Mouse (Mus musculus): ENCODE measurements around the gene Rptor. TPM values are rescaled to one million over a fixed set of nuclear protein-coding genes. Genes with fewer than 3 reads are reported as not detected.

Gene Rptor
- polyA plus RNA-seq, 1 experiment from 2014 or later, result 19.2 TPM

DNA sequence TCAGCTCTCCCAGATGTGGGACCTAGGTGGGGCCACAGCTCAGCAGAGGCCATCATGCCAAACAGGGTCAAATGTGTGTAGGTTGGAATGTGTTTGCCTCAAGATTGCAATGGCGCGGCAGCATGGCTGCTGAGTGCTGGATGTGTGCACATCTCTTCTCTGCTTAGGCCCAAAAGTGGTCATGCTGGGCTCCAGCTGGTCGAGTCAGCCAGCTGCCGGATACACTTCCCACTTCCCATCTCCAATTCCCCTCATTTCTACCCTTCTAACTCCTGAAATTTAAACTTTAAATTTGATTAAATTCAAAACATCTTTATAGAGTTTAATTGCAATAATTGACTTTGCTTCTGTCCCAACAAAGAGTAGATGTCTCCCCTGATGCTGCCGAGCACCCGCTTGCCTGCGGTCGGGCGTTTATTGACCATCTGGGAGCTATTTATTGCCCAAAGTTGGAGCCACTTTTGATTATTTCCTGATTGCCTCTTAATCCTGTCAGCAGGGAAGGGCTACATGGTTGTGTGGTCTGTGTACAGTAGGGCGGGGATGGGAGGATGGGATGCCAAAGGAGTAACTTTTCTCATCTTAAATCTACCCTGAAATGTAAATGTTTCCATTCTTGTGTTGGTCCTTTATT, 206.1 kb downstream of the Rptor start:
- Histone ChIP-seq H3K36me3 (ENCODE audit: control insufficient read depth, insufficient read depth, low read length) (no peaks in the 10 kb centered on the region), H3K4me1 (replicated peaks; ENCODE audit: control insufficient read depth, insufficient read depth, low read length) (no peaks in the 10 kb centered on the region), H3K4me2 (ENCODE audit: low read depth, low read length, severe bottlenecking) (no peak overlapping the region), H3K27me3 (ENCODE audit: control insufficient read depth, insufficient read depth, low read length) (no peaks in the 10 kb centered on the region), H3K9ac (ENCODE audit: low read length) (no peak overlapping the region), H3K27ac (ENCODE audit: low read depth, low read length) (no peak overlapping the region), H3K9me3 (ENCODE audit: control insufficient read depth, low read length) (no peaks in the 10 kb centered on the region), H3K4me3 (ENCODE audit: low read depth, low read length) (no peak overlapping the region)
- no peak for DNase-seq (ENCODE audit: low spot score)
- 92% methylated on average over 10 of the region's 10 CpGs for WGBS
- ATAC-seq (replicated peaks; ENCODE audit: low FRiP score), result no peak

DNA sequence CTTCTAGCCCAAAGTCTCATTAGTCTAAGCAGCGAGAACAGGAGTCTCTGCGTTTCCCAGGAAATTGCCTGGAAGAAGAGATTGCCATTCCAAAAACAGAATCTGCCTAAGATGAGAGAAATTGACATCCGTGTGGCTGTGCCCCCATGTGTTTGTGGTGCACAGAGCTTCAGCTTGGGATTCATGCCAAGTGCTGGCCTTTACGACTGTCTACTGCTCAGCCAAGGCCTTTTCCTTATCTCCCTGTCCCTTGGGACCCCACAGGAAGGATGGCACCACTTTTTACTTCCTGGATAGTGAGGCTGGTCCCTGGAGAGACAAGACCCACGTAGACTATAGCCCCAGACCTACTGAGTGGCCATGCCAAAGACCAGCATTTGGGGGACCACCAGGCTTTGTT, 206.6 kb downstream of the Rptor start:
- 93% methylated on average over 5 of the region's 5 CpGs for WGBS
- H3K4me1 ChIP-seq (replicated peaks; ENCODE audit: control insufficient read depth, insufficient read depth, low read length), result no peaks in the 10 kb centered on the region
- no peak for DNase-seq (ENCODE audit: low spot score)
- no peaks in the 10 kb centered on the region for H3K27me3 ChIP-seq (ENCODE audit: control insufficient read depth, insufficient read depth, low read length)
- H3K4me2 ChIP-seq (ENCODE audit: low read depth, low read length, severe bottlenecking), result no peak overlapping the region
- no peak for ATAC-seq (replicated peaks; ENCODE audit: low FRiP score)
- H3K27ac ChIP-seq (ENCODE audit: low read depth, low read length), result no peak overlapping the region
- no peaks in the 10 kb centered on the region for H3K36me3 ChIP-seq (ENCODE audit: control insufficient read depth, insufficient read depth, low read length)
- H3K9me3 ChIP-seq (ENCODE audit: control insufficient read depth, low read length), result no peaks in the 10 kb centered on the region
- no peak overlapping the region for H3K4me3 ChIP-seq (ENCODE audit: low read depth, low read length)
- H3K9ac ChIP-seq (ENCODE audit: low read length), result no peak overlapping the region

DNA sequence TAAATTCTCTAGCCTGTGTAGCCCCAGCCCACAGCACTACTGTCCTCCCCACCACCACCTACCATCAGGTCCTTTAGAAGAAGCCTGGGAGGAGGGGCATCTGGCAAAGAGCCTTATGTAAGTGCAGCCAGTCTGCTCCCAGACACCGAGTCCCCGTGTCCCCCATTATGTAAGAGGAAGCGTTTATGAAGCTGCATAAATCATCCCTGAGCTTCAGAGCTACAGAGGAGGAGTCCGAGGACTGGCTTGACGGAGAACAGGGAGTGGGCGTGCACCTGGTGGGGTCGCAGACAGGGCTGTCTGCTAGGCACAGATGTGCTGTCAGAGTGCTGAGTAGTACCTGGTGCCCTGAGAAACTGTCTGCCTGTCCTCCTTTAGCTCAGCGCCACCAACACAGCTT, 208.3 kb downstream of the Rptor start:
- H3K4me2 ChIP-seq (ENCODE audit: low read depth, low read length, severe bottlenecking), result no peak overlapping the region
- no peak overlapping the region for H3K27ac ChIP-seq (ENCODE audit: low read depth, low read length)
- H3K4me3 ChIP-seq (ENCODE audit: low read depth, low read length), result no peak overlapping the region
- DNase-seq (ENCODE audit: low spot score) (no peak), ATAC-seq (replicated peaks; ENCODE audit: low FRiP score) (no peak)
- H3K9ac ChIP-seq (ENCODE audit: low read length), result no peak overlapping the region
- no peaks in the 10 kb centered on the region for H3K27me3 ChIP-seq (ENCODE audit: control insufficient read depth, insufficient read depth, low read length)
- H3K4me1 ChIP-seq (replicated peaks; ENCODE audit: control insufficient read depth, insufficient read depth, low read length), result no peaks in the 10 kb centered on the region
- H3K9me3 ChIP-seq (ENCODE audit: control insufficient read depth, low read length), result no peaks in the 10 kb centered on the region
- 92% methylated on average over 8 of the region's 8 CpGs for WGBS
- H3K36me3 ChIP-seq (ENCODE audit: control insufficient read depth, insufficient read depth, low read length), result no peaks in the 10 kb centered on the region

- Histone ChIP-seq H3K27me3 (ENCODE audit: control insufficient read depth, insufficient read depth, low read length) (no peaks in the 10 kb centered on the region), H3K9me3 (ENCODE audit: control insufficient read depth, low read length) (no peaks in the 10 kb centered on the region), H3K4me1 (replicated peaks; ENCODE audit: control insufficient read depth, insufficient read depth, low read length) (no peaks in the 10 kb centered on the region), H3K4me3 (ENCODE audit: low read depth, low read length) (no peak overlapping the region), H3K36me3 (ENCODE audit: control insufficient read depth, insufficient read depth, low read length) (no peaks in the 10 kb centered on the region), H3K27ac (ENCODE audit: low read depth, low read length) (no peak overlapping the region), H3K4me2 (ENCODE audit: low read depth, low read length, severe bottlenecking) (no peak overlapping the region), H3K9ac (ENCODE audit: low read length) (no peak overlapping the region)
- ATAC-seq (replicated peaks; ENCODE audit: low FRiP score) (no peak), DNase-seq (ENCODE audit: low spot score) (no peak)
- WGBS, result 91% methylated on average over 1 of the region's 1 CpGs
Measured at GRCm38 (mm10) chr11:119811598-119811997, 208.9 kb downstream of the Rptor start.

- no peaks in the 10 kb centered on the region for H3K27me3 ChIP-seq (ENCODE audit: control insufficient read depth, insufficient read depth, low read length)
- no peak overlapping the region for H3K9ac ChIP-seq (ENCODE audit: low read length)
- DNase-seq (ENCODE audit: low spot score), result no peak
- 92% methylated on average over 4 of the region's 4 CpGs for WGBS
- H3K27ac ChIP-seq (ENCODE audit: low read depth, low read length), result no peak overlapping the region
- ATAC-seq (replicated peaks; ENCODE audit: low FRiP score), result no peak
- no peaks in the 10 kb centered on the region for H3K36me3 ChIP-seq (ENCODE audit: control insufficient read depth, insufficient read depth, low read length)
- H3K4me2 ChIP-seq (ENCODE audit: low read depth, low read length, severe bottlenecking), result no peak overlapping the region
- H3K4me1 ChIP-seq (replicated peaks; ENCODE audit: control insufficient read depth, insufficient read depth, low read length), result no peaks in the 10 kb centered on the region
- H3K9me3 ChIP-seq (ENCODE audit: control insufficient read depth, low read length), result no peaks in the 10 kb centered on the region
- no peak overlapping the region for H3K4me3 ChIP-seq (ENCODE audit: low read depth, low read length)
Measured at GRCm38 (mm10) chr11:119812093-119812492, 209.4 kb downstream of the Rptor start.

DNA sequence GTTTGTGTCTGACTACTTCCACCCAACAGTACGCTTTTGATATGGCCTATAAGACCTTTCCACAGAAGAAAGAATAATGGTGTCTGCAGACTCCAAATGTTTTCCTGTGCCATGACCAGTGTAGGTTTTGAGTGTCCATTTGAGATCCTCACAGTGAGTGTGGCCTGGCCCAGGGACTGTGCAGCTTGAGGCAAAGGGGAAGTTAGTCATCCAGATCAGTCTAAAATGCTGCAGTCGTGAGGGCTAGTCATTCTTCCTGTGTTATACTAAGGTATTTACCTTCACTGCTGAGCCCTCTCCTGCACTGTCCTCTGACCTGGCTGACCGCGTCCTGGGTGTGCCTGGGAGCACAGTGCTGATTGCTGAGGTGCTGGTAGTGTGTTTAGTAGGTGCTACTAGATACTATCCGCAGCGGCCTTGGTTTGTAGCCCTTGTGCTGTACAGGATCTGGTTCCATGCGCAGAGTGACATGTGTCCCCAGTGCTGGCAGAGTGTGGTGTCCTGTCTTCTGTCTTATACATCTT, 211.4 kb downstream of the Rptor start:
- DNase-seq (ENCODE audit: low spot score), result no peak
- ATAC-seq (replicated peaks; ENCODE audit: low FRiP score), result no peak
- H3K9ac ChIP-seq (ENCODE audit: low read length), result no peak overlapping the region
- H3K9me3 ChIP-seq (ENCODE audit: control insufficient read depth, low read length), result no peaks in the 10 kb centered on the region
- WGBS, result 94% methylated on average over 7 of the region's 7 CpGs
- H3K27ac ChIP-seq (ENCODE audit: low read depth, low read length), result no peak overlapping the region
- H3K4me1 ChIP-seq (replicated peaks; ENCODE audit: control insufficient read depth, insufficient read depth, low read length), result 0 out of 2 replicates have a peak, but pooled peaks cover 7% of the 10 kb centered on the region
- no peaks in the 10 kb centered on the region for H3K36me3 ChIP-seq (ENCODE audit: control insufficient read depth, insufficient read depth, low read length)
- no peaks in the 10 kb centered on the region for H3K27me3 ChIP-seq (ENCODE audit: control insufficient read depth, insufficient read depth, low read length)
- no peak overlapping the region for H3K4me3 ChIP-seq (ENCODE audit: low read depth, low read length)
- no peak overlapping the region for H3K4me2 ChIP-seq (ENCODE audit: low read depth, low read length, severe bottlenecking)

DNA sequence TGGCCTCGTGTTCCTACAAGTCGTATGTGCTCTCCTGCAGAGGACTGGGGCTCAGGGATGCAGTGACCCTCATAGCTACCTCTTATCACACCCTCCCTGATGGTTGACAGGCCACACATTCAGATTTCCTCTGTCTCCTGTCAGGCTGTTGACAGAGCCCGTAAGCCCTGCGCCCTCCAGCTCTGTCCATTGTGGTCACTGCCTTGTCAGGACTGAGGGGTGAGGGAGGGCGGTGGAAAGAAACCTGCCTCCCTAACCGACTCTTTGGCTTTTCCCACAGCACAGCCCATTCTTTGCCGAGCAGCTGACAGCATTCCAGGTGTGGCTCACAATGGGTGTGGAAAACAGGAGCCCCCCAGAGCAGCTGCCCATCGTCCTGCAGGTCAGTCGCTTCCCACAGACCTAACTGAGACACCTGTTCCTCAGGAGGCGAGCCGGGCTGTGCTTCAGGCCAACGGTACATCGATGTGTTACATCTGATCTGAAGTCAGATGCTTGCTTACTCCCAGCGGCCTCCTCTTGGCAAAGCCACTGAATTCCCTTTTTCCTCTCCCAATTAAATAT, 214.2 kb downstream of the Rptor start:
- ATAC-seq (replicated peaks; ENCODE audit: low FRiP score), result no peak
- Histone ChIP-seq H3K4me2 (ENCODE audit: low read depth, low read length, severe bottlenecking) (no peak overlapping the region), H3K27me3 (ENCODE audit: control insufficient read depth, insufficient read depth, low read length) (no peaks in the 10 kb centered on the region), H3K4me3 (ENCODE audit: low read depth, low read length) (no peak overlapping the region), H3K9ac (ENCODE audit: low read length) (no peak overlapping the region), H3K36me3 (ENCODE audit: control insufficient read depth, insufficient read depth, low read length) (no peaks in the 10 kb centered on the region), H3K4me1 (replicated peaks; ENCODE audit: control insufficient read depth, insufficient read depth, low read length) (0 out of 2 replicates have a peak, but pooled peaks cover 7% of the 10 kb centered on the region), H3K9me3 (ENCODE audit: control insufficient read depth, low read length) (no peaks in the 10 kb centered on the region), H3K27ac (ENCODE audit: low read depth, low read length) (no peak overlapping the region)
- DNase-seq (ENCODE audit: low spot score), result no peak
- 89% methylated on average over 14 of the region's 14 CpGs for WGBS

DNA sequence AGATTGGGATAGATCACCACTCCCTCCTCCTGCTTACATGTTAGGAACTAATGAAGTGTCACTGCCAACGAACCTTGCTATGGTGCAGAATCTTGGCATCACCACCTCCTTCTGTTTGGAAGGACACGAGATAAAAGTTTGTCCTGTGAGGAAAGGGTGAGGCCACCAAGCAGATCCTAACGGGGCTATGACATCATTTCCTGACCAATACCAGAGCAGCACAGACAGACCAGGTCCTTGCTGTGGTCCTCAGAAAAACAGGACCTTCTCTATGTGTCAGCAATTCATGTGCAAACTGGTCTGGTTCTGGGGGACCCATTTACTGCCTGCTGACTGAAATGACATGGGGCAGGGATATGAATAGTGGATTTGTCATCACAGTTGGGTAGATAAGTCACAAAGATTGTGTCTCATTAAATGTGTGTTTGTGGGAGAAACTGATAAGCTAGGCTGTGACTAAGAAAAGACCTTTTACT, 214.7 kb downstream of the Rptor start:
- 76% methylated on average over 3 of the region's 3 CpGs for WGBS
- Histone ChIP-seq H3K27ac (ENCODE audit: low read depth, low read length) (no peak overlapping the region), H3K9me3 (ENCODE audit: control insufficient read depth, low read length) (no peaks in the 10 kb centered on the region), H3K4me1 (replicated peaks; ENCODE audit: control insufficient read depth, insufficient read depth, low read length) (0 out of 2 replicates have a peak, but pooled peaks cover 7% of the 10 kb centered on the region), H3K4me2 (ENCODE audit: low read depth, low read length, severe bottlenecking) (no peak overlapping the region), H3K36me3 (ENCODE audit: control insufficient read depth, insufficient read depth, low read length) (no peaks in the 10 kb centered on the region), H3K27me3 (ENCODE audit: control insufficient read depth, insufficient read depth, low read length) (no peaks in the 10 kb centered on the region), H3K4me3 (ENCODE audit: low read depth, low read length) (no peak overlapping the region), H3K9ac (ENCODE audit: low read length) (no peak overlapping the region)
- ATAC-seq (replicated peaks; ENCODE audit: low FRiP score) (no peak), DNase-seq (ENCODE audit: low spot score) (no peak)

DNA sequence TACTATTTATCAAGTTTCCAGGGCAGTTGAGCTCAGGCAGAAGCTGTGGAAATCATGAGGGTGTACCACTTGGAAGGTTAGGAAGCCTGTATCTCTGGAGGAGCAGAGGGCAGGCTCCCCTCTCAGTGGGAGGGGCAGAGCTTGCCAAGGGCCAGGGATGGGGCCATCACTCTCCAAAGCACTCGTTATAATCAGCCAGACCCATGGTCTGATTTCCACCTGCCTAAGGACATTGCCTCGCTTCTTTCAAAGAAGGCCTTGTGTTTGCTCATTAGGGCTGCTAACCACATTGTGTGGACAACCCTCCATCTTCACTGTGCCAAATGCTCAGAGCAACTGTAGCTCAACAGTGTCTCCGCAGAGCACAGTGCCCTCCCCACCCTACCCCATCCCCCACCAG, 215.2 kb downstream of the Rptor start:
- no peaks in the 10 kb centered on the region for H3K36me3 ChIP-seq (ENCODE audit: control insufficient read depth, insufficient read depth, low read length)
- no peak overlapping the region for H3K4me3 ChIP-seq (ENCODE audit: low read depth, low read length)
- ATAC-seq (replicated peaks; ENCODE audit: low FRiP score), result no peak
- 43% methylated on average over 3 of the region's 3 CpGs for WGBS
- H3K4me1 ChIP-seq (replicated peaks; ENCODE audit: control insufficient read depth, insufficient read depth, low read length), result 0 out of 2 replicates have a peak, but pooled peaks cover 7% of the 10 kb centered on the region
- H3K27ac ChIP-seq (ENCODE audit: low read depth, low read length), result no peak overlapping the region
- no peak overlapping the region for H3K4me2 ChIP-seq (ENCODE audit: low read depth, low read length, severe bottlenecking)
- H3K9ac ChIP-seq (ENCODE audit: low read length), result no peak overlapping the region
- no peak for DNase-seq (ENCODE audit: low spot score)
- H3K27me3 ChIP-seq (ENCODE audit: control insufficient read depth, insufficient read depth, low read length), result no peaks in the 10 kb centered on the region
- H3K9me3 ChIP-seq (ENCODE audit: control insufficient read depth, low read length), result no peaks in the 10 kb centered on the region

Measured in forebrain, embryonic 11.5 days (tissue).